Mouse (Mus musculus): ENCODE measurements around the gene Slc12a9. TPM values are rescaled to one million over a fixed set of nuclear protein-coding genes. Genes with fewer than 3 reads are reported as not detected.

The Slc12a9 gene
- polyA plus RNA-seq, 1 experiment = 7.9 TPM

DNA sequence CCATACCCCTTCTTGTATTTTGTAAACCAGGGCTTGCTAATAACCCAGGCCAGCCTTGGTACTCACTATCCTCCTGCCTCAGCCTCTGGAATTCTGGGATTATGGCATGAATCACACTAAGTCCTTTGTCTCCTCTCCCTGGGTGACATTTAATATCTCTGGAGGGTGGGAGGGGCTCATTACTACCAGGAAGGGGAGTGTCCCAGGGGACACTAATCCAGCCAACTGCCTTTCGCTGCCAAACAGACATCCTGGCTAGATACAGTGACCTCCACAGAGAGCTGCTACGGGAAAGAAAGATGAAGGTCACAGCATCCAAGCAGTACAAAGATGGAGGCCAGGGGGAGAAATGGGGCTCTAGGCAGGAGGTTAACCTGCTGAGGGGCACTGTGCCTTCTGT lies 42.2 kb upstream of the Slc12a9 start:
- H3K79me2 ChIP-seq (ENCODE audit: control insufficient read depth, insufficient read depth) = no peaks in the 10 kb centered on the region
- H3K27me3 ChIP-seq (ENCODE audit: control insufficient read depth, insufficient read depth, insufficient read length) = no peaks in the 10 kb centered on the region
- H3K36me3 ChIP-seq (ENCODE audit: control insufficient read depth, insufficient read depth) = no peaks in the 10 kb centered on the region
- H3K4me3 ChIP-seq = no peak overlapping the region
- H3K4me2 ChIP-seq (ENCODE audit: low read depth) = no peak overlapping the region
- TF ChIP-seq E2F4 (IDR thresholded peaks at IDR 0.05; ENCODE audit: insufficient read depth) (no peak), POLR2AphosphoS2 (IDR thresholded peaks at IDR 0.05; ENCODE audit: insufficient read length, low read depth) (peak; percentile 26)
- no peak overlapping the region for H3ac ChIP-seq (ENCODE audit: control insufficient read depth, insufficient read length)

DNA sequence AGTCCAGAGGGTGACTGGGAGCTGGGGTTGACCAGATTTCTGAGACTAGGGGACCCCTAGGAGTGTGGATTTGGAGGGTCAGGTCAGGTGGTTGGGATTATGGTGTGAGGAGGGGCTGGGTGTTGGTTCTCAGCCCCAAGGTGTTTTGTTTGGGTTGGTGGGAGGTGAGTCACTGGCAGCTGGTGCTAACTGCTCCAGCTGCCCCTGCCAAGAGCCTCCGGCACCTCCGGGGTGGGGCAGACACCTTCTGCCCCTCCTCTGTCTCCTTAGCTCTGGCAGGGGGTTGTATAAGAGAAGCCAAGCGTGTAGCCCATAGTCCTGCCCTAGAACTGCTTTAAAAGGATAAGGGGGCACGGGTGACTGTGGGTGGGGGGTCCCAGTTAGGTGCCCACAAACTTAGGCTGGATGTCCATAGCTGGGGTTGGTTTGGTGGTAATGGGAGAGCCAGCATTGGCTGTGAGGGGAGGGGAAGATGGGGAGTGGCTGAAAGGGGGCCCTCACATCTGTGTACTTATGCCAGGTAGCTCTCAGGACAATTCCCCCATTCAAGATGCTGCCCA lies 41.2 kb upstream of the Slc12a9 start:
- no peak overlapping the region for H3K4me2 ChIP-seq (ENCODE audit: low read depth)
- peak in 1 of 3 experiments; percentile 39 for TF ChIP-seq MYOG (IDR thresholded peaks at IDR 0.05; ENCODE audit: control insufficient read depth in 1 of 3, insufficient read depth in 1 of 3, insufficient read length in 2 of 3, low read depth in 2 of 3)
- peak in 1 of 3 experiments; percentile 51 for TF ChIP-seq MYOD1 (IDR thresholded peaks at IDR 0.05; ENCODE audit: control insufficient read depth in 1 of 3, insufficient read length in 2 of 3, low read depth in 2 of 3)
- no peak for TF ChIP-seq TCF12 (IDR thresholded peaks at IDR 0.05; ENCODE audit: insufficient read depth, poor library complexity, severe bottlenecking)
- no peak overlapping the region for H3ac ChIP-seq (ENCODE audit: control insufficient read depth, insufficient read length)
- no peak overlapping the region for H3K4me3 ChIP-seq
- no peaks in the 10 kb centered on the region for H3K79me2 ChIP-seq (ENCODE audit: control insufficient read depth, insufficient read depth)
- H3K36me3 ChIP-seq (ENCODE audit: control insufficient read depth, insufficient read depth) = no peaks in the 10 kb centered on the region
- H3K27me3 ChIP-seq (ENCODE audit: control insufficient read depth, insufficient read depth, insufficient read length) = no peaks in the 10 kb centered on the region

DNA sequence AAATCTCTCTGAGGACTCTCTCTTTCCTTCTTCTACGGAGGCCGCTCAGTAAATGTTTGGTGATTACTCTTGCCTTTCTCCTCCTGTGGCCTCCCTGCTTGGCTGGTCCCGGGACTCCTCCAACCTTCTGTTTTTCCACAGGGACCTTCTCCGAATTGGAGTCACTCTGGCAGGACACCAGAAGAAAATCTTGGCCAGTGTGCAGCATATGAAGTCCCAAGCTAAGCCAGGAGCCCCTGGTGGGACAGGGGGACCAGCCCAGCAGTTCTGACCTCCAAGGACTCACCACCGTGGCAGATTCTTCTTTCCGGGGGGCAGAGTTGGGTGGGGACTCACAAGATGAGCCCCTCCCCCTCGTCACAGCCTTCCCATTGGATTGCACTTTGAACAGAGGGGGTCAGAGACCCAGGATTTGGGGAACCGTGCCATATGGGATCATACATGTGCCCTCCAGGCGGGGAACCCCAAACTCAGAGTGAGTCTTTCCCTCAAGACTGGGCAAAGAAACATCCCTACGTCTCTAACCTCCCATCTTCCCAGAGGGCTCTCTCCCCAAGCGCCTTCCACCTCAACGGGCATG lies 40.1 kb upstream of the Slc12a9 start:
- H3K4me3 ChIP-seq = no peak overlapping the region
- H3ac ChIP-seq (ENCODE audit: control insufficient read depth, insufficient read length) = no peak overlapping the region
- no peaks in the 10 kb centered on the region for H3K79me2 ChIP-seq (ENCODE audit: control insufficient read depth, insufficient read depth)
- H3K27me3 ChIP-seq (ENCODE audit: control insufficient read depth, insufficient read depth, insufficient read length) = no peaks in the 10 kb centered on the region
- TF ChIP-seq TCF3 (IDR thresholded peaks at IDR 0.05; ENCODE audit: insufficient read length, low read depth) = no peak
- no peak for TF ChIP-seq MAX (IDR thresholded peaks at IDR 0.05; ENCODE audit: low read depth)
- TF ChIP-seq CEBPB (IDR thresholded peaks at IDR 0.05; ENCODE audit: insufficient read depth, poor library complexity, severe bottlenecking) = no peak
- TF ChIP-seq TCF12 (IDR thresholded peaks at IDR 0.05; ENCODE audit: insufficient read depth, poor library complexity, severe bottlenecking) = no peak
- TF ChIP-seq MYOD1 (IDR thresholded peaks at IDR 0.05; ENCODE audit: control insufficient read depth in 1 of 3, insufficient read length in 2 of 3, low read depth in 2 of 3) = no peak
- TF ChIP-seq SRF (IDR thresholded peaks at IDR 0.05; ENCODE audit: control insufficient read depth, insufficient read length, low read depth) = no peak
- TF ChIP-seq USF1 (IDR thresholded peaks at IDR 0.05; ENCODE audit: low read depth) = no peak
- no peak for TF ChIP-seq POLR2AphosphoS2 (IDR thresholded peaks at IDR 0.05; ENCODE audit: insufficient read length, low read depth)
- TF ChIP-seq E2F4 (IDR thresholded peaks at IDR 0.05; ENCODE audit: insufficient read depth) = no peak
- no peak for TF ChIP-seq MYOG (IDR thresholded peaks at IDR 0.05; ENCODE audit: control insufficient read depth in 1 of 3, insufficient read depth in 1 of 3, insufficient read length in 2 of 3, low read depth in 2 of 3)
- TF ChIP-seq POLR2A (IDR thresholded peaks at IDR 0.05; ENCODE audit: insufficient read length, low read depth) = no peak
- no peak for TF ChIP-seq REST (IDR thresholded peaks at IDR 0.05; ENCODE audit: insufficient read depth, insufficient read length)
- H3K4me2 ChIP-seq (ENCODE audit: low read depth) = no peak overlapping the region
- no peaks in the 10 kb centered on the region for H3K36me3 ChIP-seq (ENCODE audit: control insufficient read depth, insufficient read depth)

DNA sequence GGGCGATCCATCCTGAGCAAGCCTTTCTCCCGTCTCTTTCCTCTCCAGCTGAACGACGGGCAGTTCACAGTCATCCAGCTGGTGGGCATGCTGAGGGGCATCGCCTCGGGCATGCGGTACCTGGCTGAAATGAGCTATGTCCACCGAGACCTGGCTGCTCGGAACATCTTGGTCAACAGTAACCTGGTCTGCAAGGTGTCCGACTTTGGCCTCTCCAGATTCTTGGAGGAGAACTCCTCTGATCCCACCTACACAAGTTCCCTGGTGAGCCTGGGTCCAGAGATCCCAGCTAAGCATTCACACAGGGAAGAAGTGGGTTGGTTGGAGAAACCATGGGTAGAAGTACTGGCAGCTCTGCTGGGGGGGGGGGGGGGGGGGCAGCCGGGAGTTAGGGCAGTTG lies 36.3 kb upstream of the Slc12a9 start:
- TF ChIP-seq USF1 (IDR thresholded peaks at IDR 0.05; ENCODE audit: low read depth) (no peak), MYOD1 (IDR thresholded peaks at IDR 0.05; ENCODE audit: control insufficient read depth in 1 of 3, insufficient read length in 2 of 3, low read depth in 2 of 3) (no peak), SRF (IDR thresholded peaks at IDR 0.05; ENCODE audit: control insufficient read depth, insufficient read length, low read depth) (no peak), TCF12 (IDR thresholded peaks at IDR 0.05; ENCODE audit: insufficient read depth, poor library complexity, severe bottlenecking) (no peak), POLR2A (IDR thresholded peaks at IDR 0.05; ENCODE audit: insufficient read length, low read depth) (no peak), TCF3 (IDR thresholded peaks at IDR 0.05; ENCODE audit: insufficient read length, low read depth) (no peak), CEBPB (IDR thresholded peaks at IDR 0.05; ENCODE audit: insufficient read depth, poor library complexity, severe bottlenecking) (no peak), POLR2AphosphoS2 (IDR thresholded peaks at IDR 0.05; ENCODE audit: insufficient read length, low read depth) (no peak), REST (IDR thresholded peaks at IDR 0.05; ENCODE audit: insufficient read depth, insufficient read length) (no peak), MAX (IDR thresholded peaks at IDR 0.05; ENCODE audit: low read depth) (no peak), E2F4 (IDR thresholded peaks at IDR 0.05; ENCODE audit: insufficient read depth) (no peak), MYOG (IDR thresholded peaks at IDR 0.05; ENCODE audit: control insufficient read depth in 1 of 3, insufficient read depth in 1 of 3, insufficient read length in 2 of 3, low read depth in 2 of 3) (no peak)
- H3K4me2 ChIP-seq (ENCODE audit: low read depth) = no peak overlapping the region
- H3K4me3 ChIP-seq = no peak overlapping the region
- H3K79me2 ChIP-seq (ENCODE audit: control insufficient read depth, insufficient read depth) = no peaks in the 10 kb centered on the region
- H3ac ChIP-seq (ENCODE audit: control insufficient read depth, insufficient read length) = no peak overlapping the region
- H3K27me3 ChIP-seq (ENCODE audit: control insufficient read depth, insufficient read depth, insufficient read length) = no peaks in the 10 kb centered on the region
- peaks cover 5% of the 10 kb centered on the region for H3K36me3 ChIP-seq (ENCODE audit: control insufficient read depth, insufficient read depth)

DNA sequence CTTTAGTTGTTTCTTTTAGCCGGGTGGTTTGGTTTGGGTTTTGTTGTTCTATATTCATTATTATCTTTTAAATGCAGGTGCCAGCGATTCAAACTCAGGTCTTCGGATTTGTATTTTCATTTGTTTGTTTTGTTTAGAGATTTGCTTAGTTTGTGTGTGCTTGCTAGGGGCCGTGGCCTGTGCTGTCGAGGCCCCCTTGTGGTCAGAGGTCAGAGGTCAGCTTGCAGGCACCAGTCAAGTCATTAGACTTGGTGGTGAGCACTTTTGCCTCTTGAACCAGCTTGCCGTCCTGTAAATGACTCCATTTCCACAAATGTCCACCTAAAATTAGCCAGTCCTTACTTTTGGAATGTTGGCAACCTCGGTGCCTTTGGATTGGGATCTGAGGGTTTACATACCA lies 25.0 kb upstream of the Slc12a9 start:
- no peak for TF ChIP-seq USF1 (IDR thresholded peaks at IDR 0.05; ENCODE audit: low read depth)
- no peak for TF ChIP-seq MYOG (IDR thresholded peaks at IDR 0.05; ENCODE audit: control insufficient read depth in 1 of 3, insufficient read depth in 1 of 3, insufficient read length in 2 of 3, low read depth in 2 of 3)
- TF ChIP-seq POLR2A (IDR thresholded peaks at IDR 0.05; ENCODE audit: insufficient read length, low read depth) = no peak
- no peak for TF ChIP-seq CEBPB (IDR thresholded peaks at IDR 0.05; ENCODE audit: insufficient read depth, poor library complexity, severe bottlenecking)
- TF ChIP-seq TCF12 (IDR thresholded peaks at IDR 0.05; ENCODE audit: insufficient read depth, poor library complexity, severe bottlenecking) = no peak
- no peak for TF ChIP-seq TCF3 (IDR thresholded peaks at IDR 0.05; ENCODE audit: insufficient read length, low read depth)
- no peak for TF ChIP-seq MYOD1 (IDR thresholded peaks at IDR 0.05; ENCODE audit: control insufficient read depth in 1 of 3, insufficient read length in 2 of 3, low read depth in 2 of 3)
- TF ChIP-seq POLR2AphosphoS2 (IDR thresholded peaks at IDR 0.05; ENCODE audit: insufficient read length, low read depth) = no peak
- TF ChIP-seq E2F4 (IDR thresholded peaks at IDR 0.05; ENCODE audit: insufficient read depth) = no peak
- no peak for TF ChIP-seq MAX (IDR thresholded peaks at IDR 0.05; ENCODE audit: low read depth)
- TF ChIP-seq SRF (IDR thresholded peaks at IDR 0.05; ENCODE audit: control insufficient read depth, insufficient read length, low read depth) = no peak
- no peak for TF ChIP-seq REST (IDR thresholded peaks at IDR 0.05; ENCODE audit: insufficient read depth, insufficient read length)
- Histone ChIP-seq H3K36me3 (ENCODE audit: control insufficient read depth, insufficient read depth) (peaks cover 5% of the 10 kb centered on the region), H3K4me3 (no peak overlapping the region), H3K79me2 (ENCODE audit: control insufficient read depth, insufficient read depth) (no peaks in the 10 kb centered on the region), H3K4me2 (ENCODE audit: low read depth) (no peak overlapping the region), H3K27me3 (ENCODE audit: control insufficient read depth, insufficient read depth, insufficient read length) (no peaks in the 10 kb centered on the region), H3ac (ENCODE audit: control insufficient read depth, insufficient read length) (no peak overlapping the region)
